Mouse (Mus musculus): ENCODE measurements around the gene Gm42674. TPM values are rescaled to one million over a fixed set of nuclear protein-coding genes. Genes with fewer than 3 reads are reported as not detected.

Gene Gm42674
- not detected in 2 replicates for polyA plus RNA-seq (2015; fragmentation: Nextera tagmentation; extraction: Ambion mirVana)

GRCm38 (mm10) chr3:90601486-90602110, at the start of gene Gm42674:
Gene Gm42674 (plus strand): TSS chr3:90601904.
- Histone ChIP-seq H3K9ac (no peak within 1 kb of the TSS), H3K4me3 (no peak within 1 kb of the TSS), H3K27me3 (replicated peaks) (no peaks in the 10 kb centered on the region), H3K4me1 (peaks cover 42% of the 10 kb centered on the region), H3K36me3 (no peaks in the 10 kb centered on the region), H3K27ac (replicated peaks) (no peak within 1 kb of the TSS), H3K9me3 (no peaks in the 10 kb centered on the region), H3K4me2 (no peak within 1 kb of the TSS)
- ATAC-seq (ENCODE audit: extremely low read depth, insufficient number of reproducible peaks, low FRiP score, low TSS enrichment) = no peak
- WGBS = 63% methylated on average over 11 of the region's 11 CpGs

- no peak overlapping the region for H3K27ac ChIP-seq (replicated peaks)
- ATAC-seq (ENCODE audit: extremely low read depth, insufficient number of reproducible peaks, low FRiP score, low TSS enrichment) = no peak
- no peaks in the 10 kb centered on the region for H3K9me3 ChIP-seq
- H3K4me1 ChIP-seq = peaks cover 7% of the 10 kb centered on the region; the same call in 1 of the 2 replicates
- 91% methylated on average over 2 of the region's 2 CpGs for WGBS
- H3K4me2 ChIP-seq = no peak overlapping the region
- H3K27me3 ChIP-seq (replicated peaks) = no peaks in the 10 kb centered on the region
- no peak overlapping the region for H3K4me3 ChIP-seq
- no peak overlapping the region for H3K9ac ChIP-seq
- no peaks in the 10 kb centered on the region for H3K36me3 ChIP-seq
Observed at GRCm38 (mm10) chr3:90552231-90552630, 49.5 kb upstream of the Gm42674 start.

- Histone ChIP-seq H3K4me1 (no peaks in the 10 kb centered on the region), H3K36me3 (no peaks in the 10 kb centered on the region), H3K27me3 (replicated peaks) (no peaks in the 10 kb centered on the region), H3K9me3 (no peaks in the 10 kb centered on the region), H3K27ac (replicated peaks) (no peak overlapping the region), H3K4me2 (no peak overlapping the region), H3K9ac (no peak overlapping the region), H3K4me3 (no peak overlapping the region)
- 64% methylated on average over 5 of the region's 5 CpGs for WGBS
- no peak for ATAC-seq (ENCODE audit: extremely low read depth, insufficient number of reproducible peaks, low FRiP score, low TSS enrichment)
Observed at GRCm38 (mm10) chr3:90555954-90556353, 45.8 kb upstream of the Gm42674 start.

- no peak within 1 kb of the TSS for H3K27ac ChIP-seq (replicated peaks)
- no peak within 1 kb of the TSS for H3K4me3 ChIP-seq
- H3K9me3 ChIP-seq = no peaks in the 10 kb centered on the region
- H3K4me1 ChIP-seq = no peaks in the 10 kb centered on the region
- ATAC-seq (ENCODE audit: extremely low read depth, insufficient number of reproducible peaks, low FRiP score, low TSS enrichment) = no peak
- no peak within 1 kb of the TSS for H3K4me2 ChIP-seq
- H3K27me3 ChIP-seq (replicated peaks) = no peaks in the 10 kb centered on the region
- H3K9ac ChIP-seq = no peak within 1 kb of the TSS
- no peaks in the 10 kb centered on the region for H3K36me3 ChIP-seq
- 77% methylated on average over 6 of the region's 6 CpGs for WGBS
Observed at GRCm38 (mm10) chr3:90560008-90560628, 41.6 kb upstream of the Gm42674 start, which contains the start of gene S100a3. Gene S100a3 (plus strand): TSS chr3:90560578.

- no peaks in the 10 kb centered on the region for H3K4me1 ChIP-seq
- ATAC-seq (ENCODE audit: extremely low read depth, insufficient number of reproducible peaks, low FRiP score, low TSS enrichment) = no peak
- no peak overlapping the region for H3K4me3 ChIP-seq
- H3K9me3 ChIP-seq = no peaks in the 10 kb centered on the region
- no peak overlapping the region for H3K27ac ChIP-seq (replicated peaks)
- no peaks in the 10 kb centered on the region for H3K36me3 ChIP-seq
- WGBS = 68% methylated on average over 5 of the region's 5 CpGs
- no peaks in the 10 kb centered on the region for H3K27me3 ChIP-seq (replicated peaks)
- no peak overlapping the region for H3K4me2 ChIP-seq
- H3K9ac ChIP-seq = no peak overlapping the region
Observed at GRCm38 (mm10) chr3:90574691-90575090, 27.0 kb upstream of the Gm42674 start.

- no peak for ATAC-seq (ENCODE audit: extremely low read depth, insufficient number of reproducible peaks, low FRiP score, low TSS enrichment)
Observed at GRCm38 (mm10) chr3:90575320-90575719, 26.4 kb upstream of the Gm42674 start.

GRCm38 (mm10) chr3:90576351-90577001, 25.2 kb upstream of the Gm42674 start:
- H3K4me3 ChIP-seq = no peak overlapping the region
- H3K9me3 ChIP-seq = no peaks in the 10 kb centered on the region
- ATAC-seq (ENCODE audit: extremely low read depth, insufficient number of reproducible peaks, low FRiP score, low TSS enrichment) = no peak
- WGBS = 57% methylated on average over 10 of the region's 10 CpGs
- no peaks in the 10 kb centered on the region for H3K27me3 ChIP-seq (replicated peaks)
- no peak overlapping the region for H3K4me2 ChIP-seq
- no peaks in the 10 kb centered on the region for H3K36me3 ChIP-seq
- no peak overlapping the region for H3K9ac ChIP-seq
- H3K27ac ChIP-seq (replicated peaks) = no peak overlapping the region
- no peaks in the 10 kb centered on the region for H3K4me1 ChIP-seq

More at GRCm38 (mm10) chr3:90575320-90575719, 26.4 kb upstream of the Gm42674 start:
- WGBS = 71% methylated on average over 3 of the region's 3 CpGs
- Histone ChIP-seq H3K4me3 (no peak overlapping the region), H3K27ac (replicated peaks) (no peak overlapping the region), H3K4me2 (no peak overlapping the region), H3K9ac (no peak overlapping the region), H3K27me3 (replicated peaks) (no peaks in the 10 kb centered on the region), H3K4me1 (no peaks in the 10 kb centered on the region), H3K36me3 (no peaks in the 10 kb centered on the region), H3K9me3 (no peaks in the 10 kb centered on the region)

GRCm38 (mm10) chr3:90579433-90579832, 22.3 kb upstream of the Gm42674 start:
- no peak overlapping the region for H3K9ac ChIP-seq
- H3K4me3 ChIP-seq = no peak overlapping the region
- WGBS = 54% methylated on average over 7 of the region's 7 CpGs
- H3K27ac ChIP-seq (replicated peaks) = no peak overlapping the region
- no peak overlapping the region for H3K4me2 ChIP-seq
- no peaks in the 10 kb centered on the region for H3K36me3 ChIP-seq
- ATAC-seq (ENCODE audit: extremely low read depth, insufficient number of reproducible peaks, low FRiP score, low TSS enrichment) = no peak
- peaks cover 14% of the 10 kb centered on the region for H3K4me1 ChIP-seq
- no peaks in the 10 kb centered on the region for H3K27me3 ChIP-seq (replicated peaks)
- no peaks in the 10 kb centered on the region for H3K9me3 ChIP-seq

GRCm38 (mm10) chr3:90581141-90581540, 20.6 kb upstream of the Gm42674 start:
- H3K36me3 ChIP-seq = no peaks in the 10 kb centered on the region
- no peak overlapping the region for H3K9ac ChIP-seq
- 90% methylated on average over 5 of the region's 5 CpGs for WGBS
- H3K4me1 ChIP-seq = peaks cover 14% of the 10 kb centered on the region
- no peak overlapping the region for H3K27ac ChIP-seq (replicated peaks)
- H3K9me3 ChIP-seq = no peaks in the 10 kb centered on the region
- H3K27me3 ChIP-seq (replicated peaks) = no peaks in the 10 kb centered on the region
- no peak for ATAC-seq (ENCODE audit: extremely low read depth, insufficient number of reproducible peaks, low FRiP score, low TSS enrichment)
- no peak overlapping the region for H3K4me2 ChIP-seq
- H3K4me3 ChIP-seq = no peak overlapping the region

GRCm38 (mm10) chr3:90582156-90582555, 19.5 kb upstream of the Gm42674 start:
- 80% methylated on average over 1 of the region's 1 CpGs for WGBS
- H3K36me3 ChIP-seq = no peaks in the 10 kb centered on the region
- H3K27me3 ChIP-seq (replicated peaks) = no peaks in the 10 kb centered on the region
- no peaks in the 10 kb centered on the region for H3K9me3 ChIP-seq
- peaks cover 21% of the 10 kb centered on the region for H3K4me1 ChIP-seq
- no peak overlapping the region for H3K9ac ChIP-seq
- no peak for ATAC-seq (ENCODE audit: extremely low read depth, insufficient number of reproducible peaks, low FRiP score, low TSS enrichment)
- H3K4me2 ChIP-seq = no peak overlapping the region
- H3K4me3 ChIP-seq = no peak overlapping the region
- H3K27ac ChIP-seq (replicated peaks) = no peak overlapping the region

- no peak overlapping the region for H3K4me2 ChIP-seq
- peaks cover 24% of the 10 kb centered on the region for H3K4me1 ChIP-seq
- H3K27ac ChIP-seq (replicated peaks) = no peak overlapping the region
- no peaks in the 10 kb centered on the region for H3K36me3 ChIP-seq
- 70% methylated on average over 4 of the region's 4 CpGs for WGBS
- H3K9ac ChIP-seq = no peak overlapping the region
- ATAC-seq (ENCODE audit: extremely low read depth, insufficient number of reproducible peaks, low FRiP score, low TSS enrichment) = no peak
- no peak overlapping the region for H3K4me3 ChIP-seq
- no peaks in the 10 kb centered on the region for H3K9me3 ChIP-seq
- H3K27me3 ChIP-seq (replicated peaks) = no peaks in the 10 kb centered on the region
Observed at GRCm38 (mm10) chr3:90582556-90582955, 19.1 kb upstream of the Gm42674 start.
